Mouse (Mus musculus): ENCODE results near the gene Rufy4.

The Rufy4 gene

GRCm38 (mm10) chr1:74106214-74106613 is 19.1 kb upstream of the Rufy4 start:
- DNase-seq (ENCODE audit: low read depth), result no peak

- DNase-seq (ENCODE audit: low read depth), result no peak
Measured at GRCm38 (mm10) chr1:74107931-74108618, 17.3 kb upstream of the Rufy4 start.

- DNase-seq (ENCODE audit: low read depth), result no peak
Measured at GRCm38 (mm10) chr1:74109670-74110069, 15.7 kb upstream of the Rufy4 start.

GRCm38 (mm10) chr1:74110932-74111695 is 14.2 kb upstream of the Rufy4 start:
- DNase-seq (ENCODE audit: low read depth), result no peak

- no peak for DNase-seq (ENCODE audit: low read depth)
Measured at GRCm38 (mm10) chr1:74111696-74112030, 13.7 kb upstream of the Rufy4 start.

GRCm38 (mm10) chr1:74113071-74113470 is 12.3 kb upstream of the Rufy4 start:
- DNase-seq (ENCODE audit: low read depth), result no peak

GRCm38 (mm10) chr1:74117876-74118275 is 7.5 kb upstream of the Rufy4 start:
- no peak for DNase-seq (ENCODE audit: low read depth)

- DNase-seq (ENCODE audit: low read depth), result no peak
Measured at GRCm38 (mm10) chr1:74119115-74119514, 6.2 kb upstream of the Rufy4 start.

GRCm38 (mm10) chr1:74121138-74121537 is 4.2 kb upstream of the Rufy4 start:
- no peak for DNase-seq (ENCODE audit: low read depth)

GRCm38 (mm10) chr1:74121821-74122576 is 3.3 kb upstream of the Rufy4 start:
- no peak for DNase-seq (ENCODE audit: low read depth)

GRCm38 (mm10) chr1:74123215-74123614 is 2.1 kb upstream of the Rufy4 start:
- DNase-seq (ENCODE audit: low read depth), result no peak

GRCm38 (mm10) chr1:74124021-74124981 is 1.0 kb upstream of the Rufy4 start, which contains the start of gene Tns1:
Tns1 (minus strand) TSS chr1:74124449.
- DNase-seq (ENCODE audit: low read depth), result no peak

- no peak for DNase-seq (ENCODE audit: low read depth)
Measured at GRCm38 (mm10) chr1:74130883-74131659, 5.7 kb downstream of the Rufy4 start.

GRCm38 (mm10) chr1:74132011-74132410 is 6.7 kb downstream of the Rufy4 start:
- DNase-seq (ENCODE audit: low read depth), result no peak

GRCm38 (mm10) chr1:74133954-74134353 is 8.6 kb downstream of the Rufy4 start:
- DNase-seq (ENCODE audit: low read depth), result no peak

- DNase-seq (ENCODE audit: low read depth), result peak; percentile 46
Measured at GRCm38 (mm10) chr1:74135326-74135950, 10.1 kb downstream of the Rufy4 start.

GRCm38 (mm10) chr1:74139415-74139814 is 14.1 kb downstream of the Rufy4 start:
- no peak for DNase-seq (ENCODE audit: low read depth)

- DNase-seq (ENCODE audit: low read depth), result no peak
Measured at GRCm38 (mm10) chr1:74141781-74142180, 16.4 kb downstream of the Rufy4 start.

GRCm38 (mm10) chr1:74149106-74149885 is 24.0 kb downstream of the Rufy4 start:
- DNase-seq (ENCODE audit: low read depth), result no peak

- no peak for DNase-seq (ENCODE audit: low read depth)
Measured at GRCm38 (mm10) chr1:74150101-74150500, 24.8 kb downstream of the Rufy4 start.
